Mouse (Mus musculus) ZHBTc4 (cell line): Measurements from ENCODE around the gene Cdc34.

Experiments
- DNase-seq: peaks from one replicate; pipeline ENCODE4 v3.0.0-alpha.2; 2011; ENCODE audit warnings: low read depth, low spot score

Cdc34 gene

GRCm38 (mm10) chr10:79670071-79670888, 11.7 kb upstream of the Cdc34 start:
- DNase-seq, result peak; percentile 52

DNA sequence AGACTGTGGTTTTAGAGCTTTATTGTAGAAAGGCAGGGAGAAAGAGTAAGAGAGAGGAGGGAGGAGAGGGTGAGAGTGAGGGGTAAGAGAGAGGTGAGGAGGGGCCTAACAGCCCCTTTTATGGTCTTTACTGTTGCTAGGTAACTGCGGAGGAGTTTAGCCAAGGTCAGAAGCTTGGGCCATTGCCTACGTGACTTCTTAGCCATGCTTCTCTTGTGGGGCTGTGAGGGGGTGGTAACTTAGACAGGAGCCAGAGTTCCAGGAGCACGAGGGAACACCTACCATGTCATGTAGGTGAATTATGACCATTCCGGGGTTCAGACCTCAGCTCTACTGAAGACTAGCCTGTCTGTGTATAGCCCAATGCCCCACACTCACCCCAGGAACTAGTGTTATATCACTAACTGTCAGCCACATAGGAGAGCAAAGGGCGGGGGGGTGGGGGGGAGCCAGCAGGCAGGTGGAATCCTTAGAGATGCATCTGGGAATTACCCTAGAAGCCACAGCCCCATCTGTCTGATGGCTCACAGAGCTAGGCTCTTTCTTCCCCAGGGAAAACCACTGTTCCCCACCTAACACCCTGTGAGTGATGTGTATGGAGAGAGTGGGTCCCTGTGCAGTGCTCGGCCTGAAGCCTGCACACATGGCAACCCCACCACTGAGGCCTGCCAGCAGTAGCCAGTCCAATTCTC, 10.5 kb upstream of the Cdc34 start:
- DNase-seq, result peak; percentile 63

DNA sequence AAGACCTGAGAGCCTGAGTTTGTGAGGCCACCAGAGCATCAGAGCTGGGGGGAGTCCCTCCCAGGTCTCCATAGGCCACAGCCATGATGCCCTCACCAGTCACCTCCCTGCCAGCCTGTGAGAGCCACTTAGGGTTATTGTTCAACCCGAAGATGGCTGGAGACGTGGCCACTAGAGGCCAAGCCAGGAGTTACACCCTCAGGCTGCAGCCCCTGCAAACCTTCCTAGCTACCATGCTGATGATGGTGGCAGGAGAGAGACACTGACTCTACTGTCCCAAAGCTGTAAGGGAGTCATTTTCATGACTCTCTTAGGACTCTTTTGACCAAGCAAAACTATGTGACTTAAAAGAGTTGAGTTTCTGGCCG, 9.9 kb upstream of the Cdc34 start:
- peak; percentile 73 for DNase-seq

DNA sequence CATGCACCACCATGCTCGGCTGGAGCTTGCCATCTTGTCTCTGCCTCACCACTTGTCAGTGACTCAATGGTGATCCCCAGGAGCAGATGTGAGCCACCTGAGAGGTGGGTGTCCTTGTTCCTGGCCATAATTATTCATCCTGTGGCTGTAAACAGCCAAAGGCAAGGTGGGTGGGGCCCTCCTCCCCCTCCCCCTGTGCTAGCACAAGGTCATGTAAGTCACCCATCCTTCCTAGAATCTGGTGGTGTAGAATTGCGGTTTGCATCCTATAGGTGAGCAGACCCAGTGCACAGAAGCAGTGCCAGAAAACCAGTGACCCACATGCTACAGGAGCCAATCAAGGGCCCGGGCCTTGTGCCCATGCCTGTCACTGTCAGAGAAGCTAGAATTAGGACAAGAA, 8.9 kb upstream of the Cdc34 start:
- DNase-seq, result peak; percentile 69

- DNase-seq, result peak; percentile 78
Observed at GRCm38 (mm10) chr10:79675346-79676035, 6.5 kb upstream of the Cdc34 start.

DNA sequence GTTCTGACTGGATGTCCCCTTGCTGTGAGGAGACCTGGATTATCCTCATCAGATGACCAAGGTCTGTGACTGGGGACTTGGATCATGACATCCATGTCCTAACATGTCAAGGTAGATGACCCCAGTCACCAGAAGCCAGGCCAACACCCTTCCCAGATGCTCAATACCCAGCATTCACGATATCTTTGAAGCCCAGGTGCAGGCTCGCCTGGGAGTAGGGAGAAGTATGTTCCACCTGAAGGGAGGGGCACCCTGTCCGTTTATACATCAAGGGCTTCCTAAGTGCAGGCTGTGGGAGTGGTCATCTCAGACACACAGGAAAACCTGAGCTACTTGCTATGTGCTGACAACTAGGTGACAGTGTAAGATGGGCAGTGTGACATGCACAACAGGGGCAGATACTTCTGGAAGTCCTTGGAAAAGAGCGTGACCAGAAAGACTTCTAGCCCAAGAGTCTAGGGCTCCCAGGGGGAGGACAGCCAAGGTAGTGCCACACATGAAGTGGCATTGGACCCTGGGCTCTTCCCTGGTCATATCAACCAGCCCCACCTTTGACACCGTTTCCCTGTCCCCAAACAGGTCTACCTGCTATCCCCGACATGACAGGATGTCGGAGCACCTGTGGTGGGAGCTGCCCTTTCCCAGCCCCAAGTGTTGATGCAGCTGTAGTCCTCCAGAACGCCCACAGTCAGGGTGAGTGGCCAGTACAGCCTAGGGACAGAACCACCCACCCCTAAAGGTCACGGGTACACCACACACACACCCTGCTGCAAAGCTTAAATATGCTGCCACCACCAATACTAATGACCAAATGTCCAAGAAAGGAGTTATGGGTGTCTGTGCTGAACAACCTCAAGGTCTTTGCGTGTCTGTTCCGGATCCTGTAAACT, 1.1 kb upstream of the Cdc34 start:
- no peak for DNase-seq

GRCm38 (mm10) chr10:79682551-79682915, 538 bp downstream of the Cdc34 start:
- DNase-seq, result no peak

DNA sequence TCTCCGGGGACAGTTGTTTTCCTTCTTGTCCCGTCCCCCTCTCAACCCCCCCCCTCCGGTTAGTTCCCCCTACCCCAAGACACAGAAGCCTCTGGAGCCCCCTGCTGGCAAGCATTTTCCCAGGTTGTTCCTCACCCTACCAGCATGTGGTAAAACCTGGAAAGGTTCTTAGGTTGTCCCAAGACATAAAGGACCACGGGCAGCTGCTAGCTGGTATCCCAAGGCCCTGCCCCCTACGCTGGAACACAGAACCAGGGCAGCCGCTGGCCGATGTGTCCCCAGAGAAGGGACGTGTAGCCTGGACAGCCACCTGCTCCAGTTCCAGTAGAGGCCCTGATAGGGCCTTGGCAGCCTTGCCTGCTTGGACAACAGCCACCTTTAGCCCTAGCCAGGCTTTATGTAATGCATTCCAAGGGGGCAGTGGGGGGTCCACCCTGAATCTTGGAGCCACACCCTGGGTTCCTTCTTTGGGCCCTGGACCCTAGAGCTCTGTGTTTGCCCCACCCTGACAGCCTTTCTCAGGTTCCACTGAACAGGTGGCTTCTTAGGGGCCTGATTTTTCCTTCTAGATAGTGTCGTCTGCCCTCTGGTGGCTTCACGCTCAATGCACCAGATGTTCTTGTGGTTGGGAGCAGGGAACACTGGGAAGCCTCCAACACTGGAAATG, 1.1 kb downstream of the Cdc34 start:
- DNase-seq, result peak; percentile 91

DNA sequence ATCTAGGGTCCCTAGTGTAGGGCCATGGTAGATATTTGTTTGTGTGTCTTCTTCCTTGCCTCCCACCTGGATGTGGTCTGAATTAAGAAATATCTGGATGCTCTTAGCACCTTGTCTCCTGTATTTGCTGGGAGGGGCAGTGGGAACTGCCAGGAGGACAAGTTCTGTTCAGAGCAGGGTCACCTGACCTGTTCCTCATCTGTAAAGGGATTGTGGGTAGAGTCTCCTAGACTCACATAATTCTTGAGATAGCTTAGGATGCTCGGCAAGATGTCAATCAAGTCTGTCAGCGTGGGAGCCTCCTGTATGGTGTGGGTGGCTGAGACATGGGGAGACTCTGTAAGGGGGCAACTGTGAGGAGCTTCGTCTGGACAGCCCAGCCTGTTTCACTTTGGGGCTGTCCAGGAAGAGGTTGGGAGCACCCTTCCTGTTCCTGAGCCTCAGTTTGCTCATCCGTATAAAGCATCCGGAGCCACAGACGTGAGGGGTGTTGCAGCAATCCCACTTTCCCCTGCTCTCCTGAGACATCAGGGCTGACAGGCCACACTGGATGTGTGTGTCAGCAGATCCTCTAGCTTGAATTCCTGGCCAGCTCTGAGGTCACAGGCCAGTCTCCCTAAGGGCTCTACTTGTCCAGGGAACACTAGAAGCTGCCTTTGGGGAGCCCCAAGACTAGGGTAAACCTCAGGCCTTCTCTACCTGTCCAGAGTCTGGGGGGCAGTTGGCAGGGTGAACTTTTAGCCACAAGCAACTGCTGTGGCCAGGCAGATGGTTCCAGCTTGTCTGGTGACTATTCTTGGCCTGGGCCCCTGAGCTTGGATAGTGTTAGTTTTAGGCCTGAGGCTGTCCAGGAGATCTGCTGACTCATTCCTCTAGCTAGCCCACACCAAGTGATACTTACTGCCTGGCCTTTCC, 2.0 kb downstream of the Cdc34 start:
- DNase-seq, result no peak

DNA sequence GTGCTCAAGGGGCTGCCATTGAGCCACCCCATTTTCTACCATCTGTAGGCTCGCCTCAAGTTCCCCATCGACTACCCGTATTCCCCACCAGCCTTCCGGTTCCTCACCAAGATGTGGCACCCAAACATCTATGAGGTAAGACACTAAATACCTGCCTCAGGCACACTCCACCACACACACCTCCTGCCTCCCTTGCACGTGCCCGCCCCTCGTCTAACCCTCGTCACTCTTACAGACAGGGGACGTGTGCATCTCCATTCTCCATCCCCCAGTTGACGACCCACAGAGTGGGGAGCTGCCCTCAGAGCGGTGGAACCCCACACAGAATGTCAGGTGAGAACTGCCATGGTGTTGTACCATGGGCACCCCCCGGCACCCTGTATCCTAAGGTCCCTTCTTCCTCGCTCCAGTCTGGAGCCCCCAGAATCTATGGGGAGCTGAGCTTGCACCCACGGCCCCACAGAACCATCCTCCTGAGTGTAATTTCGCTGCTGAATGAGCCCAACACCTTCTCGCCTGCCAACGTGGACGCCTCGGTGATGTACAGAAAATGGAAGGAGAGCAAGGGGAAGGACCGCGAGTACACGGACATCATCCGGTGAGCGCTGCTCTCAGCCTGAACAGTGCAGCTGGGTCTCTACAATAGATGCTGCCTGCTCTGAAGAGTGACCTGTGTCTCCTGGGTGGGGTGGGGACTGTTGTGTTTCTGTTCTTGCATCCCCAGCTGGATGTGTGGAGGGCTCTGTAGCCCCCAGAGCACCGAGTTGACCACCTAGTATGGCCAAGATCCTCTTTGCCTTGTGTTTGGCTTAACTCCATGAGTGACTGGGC, 3.0 kb downstream of the Cdc34 start:
- DNase-seq, result no peak

- DNase-seq, result no peak
Observed at GRCm38 (mm10) chr10:79686219-79686618, 4.2 kb downstream of the Cdc34 start.

DNA sequence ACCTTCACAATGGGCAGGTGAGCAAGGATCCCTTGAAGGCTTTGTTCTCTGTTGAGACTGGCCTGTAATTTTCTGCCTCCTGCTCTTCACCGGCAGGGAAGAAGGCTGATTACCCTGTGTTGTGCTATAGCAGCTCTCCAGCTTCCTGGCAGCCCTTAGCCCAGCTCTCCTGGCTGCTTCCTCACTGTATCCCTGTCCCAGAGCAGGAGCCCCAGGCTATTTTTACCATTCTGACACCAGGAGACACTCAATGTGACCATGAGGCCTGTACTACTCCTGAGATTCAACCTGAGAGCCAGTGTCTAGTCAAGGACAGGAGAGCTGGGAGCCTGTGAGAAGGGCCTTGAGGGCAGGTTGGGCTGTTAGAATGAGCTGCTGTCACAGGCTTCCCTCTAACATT, 4.7 kb downstream of the Cdc34 start:
- DNase-seq, result no peak

- DNase-seq, result peak; percentile 46
Observed at GRCm38 (mm10) chr10:79687513-79687912, 5.5 kb downstream of the Cdc34 start.

DNA sequence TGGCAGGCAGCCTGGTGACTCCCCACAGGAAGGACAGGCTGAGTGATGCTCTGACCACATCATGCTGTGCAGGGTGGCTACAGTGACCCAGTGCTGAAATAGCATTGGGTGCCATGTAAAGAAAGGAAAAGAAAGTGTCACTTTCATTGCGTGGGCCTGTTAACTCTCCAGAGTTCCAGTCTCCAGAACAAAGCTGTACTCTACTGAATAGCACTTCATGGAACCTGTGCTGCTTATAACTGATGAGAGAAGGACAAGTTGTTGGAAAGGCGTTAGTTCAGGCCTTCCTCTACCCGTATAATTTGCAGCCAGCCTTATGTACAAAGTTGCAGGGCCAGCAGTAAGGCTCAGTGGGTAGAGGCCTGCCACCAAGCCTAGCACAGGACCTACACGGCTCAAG, 6.7 kb downstream of the Cdc34 start, which contains the start of gene Gzmm:
Gene Gzmm (plus strand): TSS at position 301 of the 400 bp plus-strand sequence.
- no peak for DNase-seq

DNA sequence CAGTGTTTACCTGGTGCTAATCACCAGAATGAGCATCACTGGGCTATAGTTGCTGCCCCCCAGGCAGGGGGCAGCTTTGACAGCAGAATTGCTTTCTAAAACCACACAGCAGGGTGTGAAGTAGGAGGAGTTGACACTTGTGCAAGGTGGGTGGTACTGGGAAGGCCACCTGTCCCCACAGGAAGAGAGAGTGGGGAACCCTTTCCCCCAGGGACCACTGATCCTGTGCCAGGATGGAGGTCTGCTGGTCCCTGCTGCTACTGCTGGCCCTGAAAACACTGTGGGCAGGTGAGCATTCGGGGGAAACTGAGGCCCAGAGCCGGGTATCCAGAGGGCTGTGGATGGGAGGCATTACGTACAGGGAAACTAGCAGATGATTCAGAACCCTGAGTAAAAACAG, 7.2 kb downstream of the Cdc34 start:
- no peak for DNase-seq

- DNase-seq, result peak; percentile 74
Observed at GRCm38 (mm10) chr10:79691986-79692548, 10.1 kb downstream of the Cdc34 start.

GRCm38 (mm10) chr10:79693580-79694378, 11.8 kb downstream of the Cdc34 start:
- DNase-seq, result no peak

GRCm38 (mm10) chr10:79694379-79694655, 12.3 kb downstream of the Cdc34 start:
- no peak for DNase-seq
